Mouse (Mus musculus): ENCODE measurements at regions not wholly inside any gene's neighbourhood (a gene's known extent, or its start where the extent isn't known, plus 50 kb on each side); places are given as distances from the start of the nearest gene placed in this dataset.

DNA sequence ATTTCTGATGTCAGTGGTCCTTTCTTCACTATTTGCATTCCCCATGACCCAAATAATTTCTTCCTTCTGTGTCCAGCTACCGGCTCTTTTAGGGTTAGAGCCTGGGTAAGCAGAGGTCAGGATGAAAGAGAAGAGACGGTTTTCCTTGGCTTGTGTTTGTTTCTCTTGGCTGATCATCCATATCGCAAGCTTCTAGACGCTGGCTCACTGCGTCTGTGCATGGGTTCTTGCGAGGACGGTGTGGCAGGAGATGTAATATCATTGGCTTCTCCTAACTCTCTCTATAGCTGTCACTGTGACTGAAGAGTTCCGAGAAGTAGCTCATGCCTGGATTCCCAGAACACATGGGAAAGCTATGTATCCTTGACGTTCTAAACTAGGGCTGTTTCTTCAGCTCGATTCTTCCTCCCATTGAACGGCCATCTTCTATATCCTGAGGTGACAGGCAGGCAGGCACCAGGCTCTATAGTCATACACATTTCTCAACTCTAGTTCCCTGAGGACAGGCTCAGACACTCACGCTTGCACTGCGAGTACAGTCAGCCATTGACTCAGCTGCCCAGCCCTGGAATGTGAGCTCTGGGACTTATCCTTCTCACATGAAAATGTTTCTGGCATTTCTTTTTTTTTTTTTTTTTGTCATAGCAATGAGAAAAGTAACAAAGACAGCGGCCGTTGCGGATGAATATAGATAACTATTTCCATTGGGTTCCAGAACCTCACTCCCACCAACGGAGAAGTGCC lies 85.0 kb downstream of the Bach1 start:
- DNase-seq (ENCODE audit: low read depth, low spot score): no peak

- peak; percentile 45 for DNase-seq (ENCODE audit: low read depth, low spot score)
These were observed 85.8 kb downstream of the Bach1 start for GRCm38 (mm10) chr16:87784405-87784994.

DNA sequence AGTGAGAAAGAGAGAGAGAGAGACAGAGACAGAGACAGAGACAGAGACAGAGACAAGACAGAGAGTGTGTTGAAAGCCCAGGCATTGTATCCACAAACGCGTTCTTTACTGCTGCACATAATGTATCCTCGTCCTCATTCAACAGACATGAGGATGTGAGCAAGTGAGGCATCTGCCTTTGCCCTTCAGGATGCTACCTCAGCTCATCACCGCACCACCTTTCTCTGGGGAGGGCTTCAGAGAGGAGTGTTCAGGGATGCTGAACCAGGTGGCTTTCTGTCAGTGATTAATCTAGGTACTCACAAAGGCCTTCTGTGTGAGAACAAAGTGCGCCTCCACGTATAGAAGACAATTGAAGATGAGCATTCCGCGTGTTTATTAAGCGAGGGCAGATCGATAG lies 90.8 kb downstream of the Bach1 start:
- DNase-seq (ENCODE audit: low read depth, low spot score): no peak

GRCm38 (mm10) chr16:87789957-87790356 lies 91.2 kb downstream of the Bach1 start:
- DNase-seq (ENCODE audit: low read depth, low spot score): no peak

DNA sequence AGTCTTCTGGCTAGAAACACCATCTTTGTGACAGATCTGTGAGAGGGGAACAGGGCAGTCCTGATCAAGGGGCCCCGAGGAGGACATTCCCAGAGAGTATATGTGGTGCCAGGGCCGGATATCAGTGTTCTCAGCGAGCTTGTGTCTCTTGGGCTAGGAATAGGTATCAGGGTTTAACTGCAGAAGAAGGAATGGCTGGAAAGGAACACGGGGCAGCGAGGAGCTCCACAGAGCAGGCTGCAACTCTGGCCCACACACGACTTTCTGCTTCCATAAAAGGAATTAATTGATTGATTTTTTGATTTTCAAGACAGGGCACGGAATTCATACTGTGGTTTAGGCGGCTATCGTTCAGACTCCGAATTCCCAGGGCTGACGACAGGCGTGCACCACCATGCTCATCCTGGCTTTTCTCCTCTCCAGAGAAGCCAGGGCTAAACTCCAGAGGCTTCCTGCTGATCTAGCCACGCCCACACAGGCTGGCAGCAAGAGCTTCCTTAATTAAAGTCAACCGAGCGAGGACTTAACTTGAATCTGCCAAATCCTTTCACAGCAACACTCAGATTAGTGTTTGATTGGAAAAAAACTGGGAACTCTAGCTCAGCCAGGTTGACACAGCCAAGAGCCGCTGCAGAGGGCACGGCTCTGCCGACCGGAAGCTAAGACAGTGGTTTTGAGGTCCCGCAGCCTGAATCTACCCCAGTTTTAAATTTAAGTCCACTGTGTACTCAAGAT lies 97.9 kb downstream of the Bach1 start:
- DNase-seq (ENCODE audit: low read depth, low spot score): peak; percentile 39

DNA sequence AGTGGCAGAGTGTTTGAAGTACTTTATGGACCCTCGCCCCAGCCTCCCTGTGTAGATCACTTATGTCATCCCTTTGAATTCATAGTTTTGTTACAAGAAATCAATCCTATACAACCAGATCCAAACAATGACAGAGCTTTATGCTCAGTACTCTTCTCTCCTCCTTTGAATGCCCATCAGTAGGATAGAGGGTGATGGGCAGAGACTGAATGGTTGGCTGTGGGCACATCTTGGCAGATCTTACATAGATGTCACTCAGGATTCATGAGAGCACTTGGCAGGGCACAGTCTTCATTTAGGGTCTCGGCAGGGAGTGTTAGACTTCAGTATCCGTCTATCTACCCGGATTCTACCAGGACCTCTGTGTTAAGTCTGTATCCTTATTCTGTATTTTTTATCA lies 103.6 kb downstream of the Bach1 start:
- no peak for DNase-seq (ENCODE audit: low read depth, low spot score)

GRCm38 (mm10) chr16:87817590-87817989 lies 118.8 kb downstream of the Bach1 start:
- no peak for DNase-seq (ENCODE audit: low read depth, low spot score)

GRCm38 (mm10) chr16:87834296-87834695 lies 135.6 kb downstream of the Bach1 start:
- DNase-seq (ENCODE audit: low read depth, low spot score): no peak

GRCm38 (mm10) chr16:87840949-87841546 lies 142.3 kb downstream of the Bach1 start:
- peak; percentile 72 for DNase-seq (ENCODE audit: low read depth, low spot score)

Data from ZHBTc4 (cell line).